Mouse (Mus musculus): ENCODE results near the gene Ccin.

The Ccin gene

GRCm38 (mm10) chr4:43974914-43975616, 8.2 kb upstream of the Ccin start:
- no peak for DNase-seq

GRCm38 (mm10) chr4:43976223-43976740, 7.0 kb upstream of the Ccin start:
- DNase-seq = no peak

DNA sequence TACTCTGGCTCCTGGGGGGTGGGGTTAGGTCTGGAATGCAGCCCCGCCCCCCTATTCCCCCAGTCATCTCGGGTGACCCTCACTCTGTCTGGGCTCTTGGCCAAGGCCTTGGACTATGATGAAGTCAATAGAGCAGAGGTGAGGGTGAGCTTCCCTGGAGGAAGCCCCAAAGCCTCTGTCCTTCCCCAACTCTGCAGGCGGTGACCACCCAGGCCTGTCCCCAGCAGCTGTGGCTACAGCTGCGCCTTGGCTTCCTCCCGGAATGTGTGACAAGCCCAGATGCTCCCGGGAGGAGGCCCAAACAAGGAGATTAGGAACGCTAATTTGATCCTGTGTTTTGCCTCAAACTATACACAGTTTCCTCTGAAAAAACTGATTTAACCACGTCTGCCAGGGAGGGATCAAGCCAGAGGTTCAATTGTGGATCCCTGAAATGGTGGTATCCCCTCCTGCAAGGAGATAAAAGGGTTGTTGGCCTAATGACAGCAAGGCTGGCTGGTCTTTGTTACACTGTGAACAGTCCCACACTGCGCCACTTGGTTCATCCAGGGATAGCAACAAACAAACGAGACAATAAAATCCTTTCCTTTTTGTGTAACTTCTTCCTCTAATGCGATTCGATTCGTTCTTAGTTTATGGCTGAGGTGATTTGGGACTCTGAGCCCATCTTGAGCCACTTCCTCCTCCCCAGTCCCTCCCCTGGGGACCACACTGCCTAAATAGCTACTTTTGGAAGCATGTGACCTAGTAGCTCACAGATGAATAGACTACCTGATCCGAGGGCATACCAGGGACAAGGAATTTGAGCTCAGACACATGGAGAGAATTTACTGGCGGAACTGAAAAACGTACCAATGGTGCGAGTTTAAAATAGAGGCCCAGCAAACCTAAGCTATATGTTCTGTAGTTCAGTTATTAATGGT, 4.5 kb upstream of the Ccin start:
- peak; percentile 39 for DNase-seq

DNA sequence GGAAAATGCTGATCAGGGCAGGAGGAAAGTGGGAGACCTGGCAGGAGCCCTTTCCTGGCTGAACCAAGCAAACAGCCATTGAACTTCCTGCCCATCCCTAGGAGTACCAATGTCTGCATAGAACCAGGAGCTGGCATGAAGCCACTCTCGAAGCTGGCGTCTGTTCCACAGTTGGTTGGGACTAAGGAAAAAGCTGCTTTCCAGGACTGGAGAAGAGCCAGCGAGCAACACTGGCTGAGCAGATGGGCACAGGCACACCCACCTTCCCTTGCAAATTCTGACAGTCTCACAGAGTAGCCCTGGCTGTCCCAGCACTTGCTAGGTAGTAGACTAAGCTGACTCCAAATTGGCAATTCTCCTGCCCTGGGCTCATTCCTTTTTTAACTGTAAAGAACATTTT, 3.5 kb upstream of the Ccin start:
- peak; percentile 2 for DNase-seq

GRCm38 (mm10) chr4:43980236-43980635, 3.0 kb upstream of the Ccin start:
- peak; percentile 1 for DNase-seq

GRCm38 (mm10) chr4:43980846-43981245, 2.4 kb upstream of the Ccin start:
- DNase-seq = peak; percentile 2

GRCm38 (mm10) chr4:43981251-43981650, 2.0 kb upstream of the Ccin start:
- peak; percentile 2 for DNase-seq

DNA sequence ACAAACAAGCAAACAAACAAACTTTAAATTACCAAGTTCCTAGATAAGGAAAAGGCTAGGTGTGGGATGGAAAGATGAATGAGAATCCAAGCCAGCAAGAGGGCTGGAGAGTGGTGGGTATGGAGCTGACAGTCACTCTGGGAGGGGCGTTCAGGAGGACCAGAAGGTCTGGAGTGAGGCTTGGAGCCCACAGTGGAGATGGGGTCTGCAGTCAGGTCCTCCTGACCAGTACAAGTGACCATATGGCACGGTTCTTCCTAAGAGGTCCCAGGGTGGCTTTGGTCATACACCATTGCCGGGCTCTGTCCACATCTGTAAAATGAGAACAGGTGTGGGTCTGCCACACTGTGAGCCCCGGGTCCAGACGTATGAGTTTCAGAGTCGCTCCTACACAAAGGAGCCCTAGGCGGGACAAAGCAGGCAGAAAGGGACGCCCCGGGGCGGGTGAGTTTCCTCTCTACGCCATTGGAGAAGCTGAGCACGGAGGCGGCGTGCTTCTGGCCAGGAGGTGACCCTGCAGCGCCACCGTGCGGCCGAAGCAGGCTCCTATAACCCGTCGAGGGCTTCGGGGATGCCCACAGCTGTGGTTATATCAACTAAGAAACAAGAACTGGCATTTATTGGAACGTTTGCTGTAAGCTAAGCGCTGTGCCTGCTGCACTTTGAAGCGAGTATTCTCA, 1.1 kb upstream of the Ccin start:
- DNase-seq = peak; percentile 94

- no peak for DNase-seq
Measured at GRCm38 (mm10) chr4:43983756-43984155, 473 bp downstream of the Ccin start.

DNA sequence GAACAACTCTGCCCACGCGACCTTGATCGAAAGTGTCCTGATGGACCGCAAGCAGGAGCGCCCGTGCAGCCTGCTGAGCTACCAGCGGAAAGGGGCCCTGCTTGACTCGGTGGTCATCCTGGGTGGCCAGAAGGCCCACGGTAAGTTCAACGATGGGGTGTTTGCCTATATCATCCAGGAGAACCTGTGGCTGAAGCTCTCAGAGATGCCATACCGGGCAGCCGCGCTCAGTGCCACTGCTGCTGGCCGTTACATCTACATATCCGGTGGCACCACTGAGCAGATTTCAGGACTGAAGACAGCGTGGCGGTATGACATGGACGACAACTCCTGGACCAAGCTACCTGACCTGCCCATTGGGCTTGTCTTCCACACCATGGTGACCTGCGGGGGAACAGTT, 1.0 kb downstream of the Ccin start:
- no peak for DNase-seq

- no peak for DNase-seq
Measured at GRCm38 (mm10) chr4:43988976-43989375, 5.7 kb downstream of the Ccin start.

DNA sequence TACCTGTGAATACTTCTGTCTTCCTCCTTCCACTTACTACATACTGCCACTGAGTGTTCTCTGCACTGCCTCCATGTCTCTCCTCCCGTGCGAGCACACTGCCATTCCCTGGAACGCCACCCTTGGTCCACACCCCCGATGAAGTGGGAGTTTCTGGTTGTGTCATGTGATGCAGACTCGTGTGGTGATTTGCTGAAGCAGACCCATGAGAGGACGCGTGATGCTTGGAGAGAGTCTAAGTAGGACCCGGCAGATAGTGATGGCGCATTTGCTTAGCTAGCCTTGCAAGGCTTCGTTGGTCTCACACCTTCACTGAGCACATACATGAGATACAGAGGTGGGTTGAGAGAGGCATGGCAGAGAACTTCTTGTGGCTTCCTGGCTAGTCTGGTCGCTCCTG, 9.8 kb downstream of the Ccin start:
- DNase-seq = no peak

DNA sequence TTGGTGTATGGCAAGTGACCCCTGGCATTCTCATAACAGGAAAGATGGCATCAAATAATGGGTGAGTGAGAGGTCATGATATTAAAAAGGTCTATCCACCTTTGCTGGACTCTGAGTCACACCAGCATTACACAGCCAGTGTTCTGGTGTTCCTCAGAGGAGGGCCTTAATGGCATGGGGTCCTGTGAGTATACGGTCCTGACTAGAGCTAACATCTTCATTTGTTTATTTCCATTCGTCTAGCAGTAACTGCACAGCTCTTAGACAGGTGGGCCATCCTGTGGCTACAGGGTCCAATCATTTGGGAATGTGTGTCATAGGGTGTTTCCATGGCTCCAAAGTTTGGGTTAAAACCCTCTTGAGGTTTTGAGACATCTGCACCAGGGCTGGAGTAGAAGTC, 11.1 kb downstream of the Ccin start:
- no peak for DNase-seq

DNA sequence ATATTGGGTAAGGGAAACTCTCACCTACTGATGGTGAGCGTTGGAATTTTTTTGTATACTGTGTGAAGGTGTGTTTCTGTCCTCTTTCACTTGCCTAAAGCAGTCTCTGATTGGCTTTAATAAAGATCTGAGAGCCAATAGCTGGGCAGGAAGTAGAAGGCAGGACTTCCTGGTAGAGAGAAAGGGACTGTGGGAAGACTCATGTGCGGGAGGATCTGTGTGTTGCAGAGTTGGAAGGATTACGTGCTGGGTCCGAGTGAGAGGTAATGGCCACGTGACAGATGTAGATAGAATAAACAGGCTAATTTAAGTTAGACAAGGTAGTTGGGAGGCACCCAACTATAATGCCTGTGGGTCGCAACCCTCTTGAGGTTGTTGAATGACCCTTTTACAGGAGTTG, 20.3 kb downstream of the Ccin start:
- peak; percentile 58 for DNase-seq

GRCm38 (mm10) chr4:44004126-44004525, 20.8 kb downstream of the Ccin start, which contains the start of gene Clta:
Gene Clta, plus strand, starts transcription at chr4:44004452.
- peak; percentile 71 for DNase-seq

- DNase-seq = peak; percentile 30
Measured at GRCm38 (mm10) chr4:44004623-44005409, 21.5 kb downstream of the Ccin start.

DNA sequence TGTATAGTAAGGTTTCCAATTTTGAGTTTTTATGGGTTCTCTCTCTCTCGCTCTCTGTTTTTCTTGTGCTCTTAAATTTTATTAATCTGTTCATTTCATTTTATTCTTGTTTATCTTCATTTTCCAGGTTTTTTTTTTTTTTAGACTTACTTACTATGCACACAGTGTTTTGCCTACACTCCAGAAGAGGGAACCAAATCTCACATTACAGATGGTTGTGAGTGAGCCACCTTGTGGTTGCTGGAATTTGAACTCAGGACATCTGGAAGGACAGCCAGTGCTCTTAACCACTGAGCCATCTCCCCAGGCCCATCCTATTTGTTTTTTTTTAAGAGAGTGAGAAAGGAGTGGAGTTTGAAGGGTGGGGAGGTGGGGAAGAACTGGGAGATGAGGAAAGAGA, 26.9 kb downstream of the Ccin start:
- DNase-seq = no peak

GRCm38 (mm10) chr4:44010893-44011292, 27.6 kb downstream of the Ccin start:
- no peak for DNase-seq

DNA sequence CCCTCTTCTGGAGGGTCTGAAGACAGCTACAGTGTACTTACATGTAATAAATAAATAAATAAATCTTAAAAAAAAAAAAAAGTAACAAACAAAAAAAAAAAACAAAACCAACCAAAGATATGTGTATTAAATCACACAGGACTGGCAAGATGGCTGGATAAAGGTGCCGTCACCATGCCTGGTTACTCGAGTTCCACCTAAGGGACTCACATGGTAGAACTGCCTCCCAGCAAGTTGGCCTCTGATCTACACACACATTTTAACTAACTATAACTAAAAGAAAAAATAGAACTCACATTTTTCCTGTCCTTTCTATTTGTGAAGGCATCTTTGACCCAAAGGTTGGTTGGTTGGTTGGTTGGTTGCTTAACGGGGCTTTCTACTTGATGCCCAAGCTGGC, 28.5 kb downstream of the Ccin start:
- no peak for DNase-seq

- peak; percentile 94 for DNase-seq
Measured at GRCm38 (mm10) chr4:44012376-44013367, 29.4 kb downstream of the Ccin start.
